Mouse (Mus musculus): ENCODE results near the gene Ntf3.

DNA sequence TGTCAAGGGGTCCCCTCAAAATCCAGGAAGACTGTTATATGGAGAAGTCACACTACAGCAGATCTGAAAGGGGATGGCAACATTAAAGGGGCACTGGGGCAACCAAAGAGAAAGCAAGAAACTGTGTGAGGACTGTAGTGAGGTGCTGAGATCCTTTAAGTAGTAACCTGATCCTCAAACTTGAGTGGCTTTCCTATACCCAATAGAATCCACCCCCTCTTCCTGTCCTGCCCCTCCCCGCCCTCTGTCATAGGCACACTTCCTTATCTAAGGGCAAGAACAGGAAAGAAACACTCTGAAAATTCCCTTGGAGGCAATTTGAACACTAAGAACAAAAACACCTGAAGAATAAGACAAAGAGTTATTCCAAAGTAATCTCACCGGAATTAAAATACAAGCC, 13.6 kb downstream of the Ntf3 start:
- TF ChIP-seq POLR2A (IDR thresholded peaks at IDR 0.05; ENCODE audit: borderline replicate concordance, control insufficient read depth, low read depth, low read length) (no peak), CTCF (IDR thresholded peaks at IDR 0.05; ENCODE audit: control insufficient read depth, insufficient read depth, low read length) (no peak)

All from bone marrow, adult 2 months (tissue).